Mouse (Mus musculus): ENCODE measurements around the gene Spef2.
A peak's percentile ranks its signal among the peaks of the same experiment; 100 is the strongest.
"Not testable (repeated sequence)": the region's sequence is repeated elsewhere in the genome, so short reads cannot be mapped to it uniquely, and the experiment has no call there.

Spef2 gene

DNA sequence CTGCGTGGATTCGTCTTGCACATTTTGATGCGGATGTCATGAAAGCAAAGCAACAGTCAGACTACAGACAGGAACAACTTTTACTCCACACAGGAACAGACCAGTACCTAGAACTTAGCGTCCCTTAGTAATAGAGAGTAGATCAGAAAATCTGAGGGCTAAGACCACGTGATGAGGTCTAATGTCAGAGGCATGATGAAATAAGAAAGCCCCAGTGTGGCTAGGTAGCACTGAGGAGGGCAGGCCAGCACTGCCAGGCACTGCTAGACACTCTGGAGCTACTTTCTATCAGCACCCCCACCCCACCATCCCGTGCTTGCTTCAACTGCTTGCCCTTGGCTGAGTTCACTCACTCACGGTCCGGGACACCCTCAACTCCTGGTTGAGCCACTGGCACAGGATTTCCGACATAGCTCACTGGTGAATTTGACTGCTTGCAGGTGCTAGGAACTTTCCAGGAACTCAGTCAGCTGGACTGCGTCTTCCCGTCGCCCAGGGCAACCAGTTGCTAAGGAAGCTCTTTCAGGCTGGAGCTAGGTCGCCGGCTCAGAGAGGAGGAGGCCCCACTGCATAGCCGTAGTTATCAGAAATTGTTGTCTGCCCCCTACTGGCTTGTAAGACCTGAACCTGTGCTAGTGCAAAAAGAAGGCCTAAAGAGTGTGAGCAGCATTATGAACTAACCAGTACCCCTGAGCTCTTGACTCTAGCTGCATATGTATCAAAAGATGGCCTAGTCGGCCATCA is at the start of gene Spef2:
Spef2 (minus strand) TSS at position 510 of the 744 bp plus-strand sequence.
- DNase-seq = peak; percentile 53

- no peak for DNase-seq
Measured at GRCm38 (mm10) chr15:9794131-9794530, 45.5 kb upstream of the Spef2 start.

DNA sequence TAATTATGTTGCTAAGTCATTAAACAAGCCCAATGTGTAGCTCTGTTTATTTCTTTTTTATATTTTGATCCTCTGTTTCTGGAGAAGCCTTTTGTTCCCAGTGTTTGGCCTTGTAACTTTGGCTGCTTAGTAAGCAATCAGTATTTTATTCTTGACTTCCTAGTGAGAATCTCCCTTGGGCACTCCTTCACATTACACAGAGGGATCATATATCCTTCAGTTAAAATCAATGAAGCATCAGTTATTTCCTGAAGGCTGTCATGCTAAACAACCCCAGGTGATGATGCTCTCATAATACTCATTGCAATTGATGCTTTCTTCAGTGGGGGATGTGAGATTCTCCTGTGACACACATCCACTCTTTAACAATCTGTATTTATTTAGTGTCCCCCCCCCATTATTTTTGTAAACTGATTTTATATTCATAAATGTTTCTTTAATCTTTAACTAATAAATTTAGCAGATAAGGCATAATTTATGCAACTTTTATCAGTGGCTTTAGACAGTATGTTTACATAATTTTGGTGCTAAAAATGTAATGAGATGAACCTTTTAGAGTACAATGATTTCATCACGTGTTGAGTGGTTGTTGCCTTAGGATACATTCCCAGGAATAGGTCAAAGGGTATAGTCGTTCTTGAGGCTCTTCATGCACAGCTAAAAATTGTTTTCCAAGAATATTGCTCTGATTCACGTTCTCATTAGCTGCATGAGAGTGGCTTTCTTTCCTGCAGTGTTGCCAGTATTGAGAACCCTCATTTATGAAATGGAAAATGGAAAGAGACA is 39.8 kb upstream of the Spef2 start:
- no peak for DNase-seq

DNA sequence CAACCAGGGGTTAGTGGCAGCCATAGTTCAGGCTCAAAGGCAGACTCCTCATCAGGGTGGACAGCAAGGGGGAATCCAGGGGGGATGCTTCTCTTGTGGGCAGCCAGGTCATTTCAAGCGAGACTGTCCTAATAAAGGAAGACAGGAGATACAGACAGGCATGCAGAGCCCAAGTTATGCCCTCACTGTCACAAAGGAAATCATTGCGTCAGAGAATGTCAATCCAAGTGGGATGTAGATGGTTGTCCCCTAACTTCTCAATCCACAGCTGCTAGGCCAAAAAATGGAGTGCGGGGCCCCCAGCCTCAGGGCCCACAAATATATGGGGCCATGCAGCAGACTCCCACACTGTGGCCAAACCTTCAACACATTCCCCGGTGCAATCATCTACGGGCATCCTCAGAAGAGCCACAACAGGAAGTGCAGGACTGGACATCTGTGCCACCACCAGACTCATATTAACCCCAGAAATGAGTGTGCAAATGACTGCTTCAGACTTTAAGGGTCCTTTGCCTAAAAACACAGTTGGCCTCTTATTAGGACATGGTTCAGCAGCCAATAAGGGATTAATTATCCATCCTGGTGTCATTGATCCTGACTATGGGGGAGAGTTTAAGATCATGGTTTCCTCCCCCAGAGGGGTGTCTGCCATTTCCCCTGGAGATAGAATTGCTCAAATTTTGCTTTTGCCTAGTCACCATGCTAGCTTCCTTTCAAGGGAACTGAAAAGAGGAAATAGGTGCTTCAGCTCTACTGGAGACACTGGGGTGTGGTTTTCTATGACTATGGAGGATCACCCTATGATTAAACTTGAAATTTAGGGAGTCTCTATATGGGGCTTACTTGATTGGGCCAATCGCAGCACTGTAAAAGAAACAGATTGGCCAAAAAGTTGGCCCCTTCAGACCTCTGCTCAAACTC is 25.8 kb upstream of the Spef2 start:
- DNase-seq = not testable (repeated sequence)

GRCm38 (mm10) chr15:9768184-9768918 is 19.7 kb upstream of the Spef2 start:
- DNase-seq = no peak

DNA sequence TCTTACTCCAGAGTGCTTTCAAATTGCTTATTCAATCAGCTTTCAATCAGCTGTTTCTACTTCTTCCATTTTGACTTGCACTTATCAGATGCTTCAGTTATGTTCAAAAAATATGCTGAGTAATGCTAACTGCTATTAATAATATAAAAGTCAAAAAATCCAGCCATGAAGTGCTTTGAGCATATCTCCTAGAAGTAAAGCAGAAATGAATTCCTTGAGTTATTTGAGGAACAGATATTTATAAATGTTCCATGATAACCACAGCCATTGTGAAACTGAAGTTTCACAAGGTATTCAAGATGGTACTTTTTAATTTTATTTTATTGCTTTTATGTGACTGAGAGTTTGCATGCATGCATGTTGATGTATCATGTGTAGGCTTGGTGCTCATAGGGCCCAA is 18.4 kb upstream of the Spef2 start:
- no peak for DNase-seq

DNA sequence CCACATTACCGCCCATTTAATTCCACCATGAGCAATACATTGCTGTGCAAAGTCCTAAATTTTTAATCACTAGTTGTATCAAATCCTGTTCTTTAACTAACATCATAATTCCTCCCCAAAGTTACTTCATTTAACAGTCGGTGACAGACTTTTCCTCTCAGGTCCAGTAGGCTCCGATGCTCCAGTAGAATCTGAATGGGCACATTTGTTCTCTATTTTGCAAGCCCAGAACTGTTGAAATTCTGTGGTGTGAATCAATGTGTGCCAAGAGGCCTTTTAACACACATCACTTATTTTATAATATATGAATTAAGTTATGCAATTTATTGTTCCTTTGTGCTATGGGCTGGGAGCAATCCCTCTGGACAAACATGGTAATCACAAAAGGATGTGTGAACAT is 2.3 kb upstream of the Spef2 start:
- DNase-seq = no peak

- no peak for DNase-seq
Measured at GRCm38 (mm10) chr15:9747410-9748104, 1.1 kb downstream of the Spef2 start.

- DNase-seq = no peak
Measured at GRCm38 (mm10) chr15:9742172-9742571, 6.5 kb downstream of the Spef2 start.

GRCm38 (mm10) chr15:9714574-9715458 is 33.9 kb downstream of the Spef2 start:
- DNase-seq = no peak

- DNase-seq = no peak
Measured at GRCm38 (mm10) chr15:9713707-9714106, 35.0 kb downstream of the Spef2 start.

DNA sequence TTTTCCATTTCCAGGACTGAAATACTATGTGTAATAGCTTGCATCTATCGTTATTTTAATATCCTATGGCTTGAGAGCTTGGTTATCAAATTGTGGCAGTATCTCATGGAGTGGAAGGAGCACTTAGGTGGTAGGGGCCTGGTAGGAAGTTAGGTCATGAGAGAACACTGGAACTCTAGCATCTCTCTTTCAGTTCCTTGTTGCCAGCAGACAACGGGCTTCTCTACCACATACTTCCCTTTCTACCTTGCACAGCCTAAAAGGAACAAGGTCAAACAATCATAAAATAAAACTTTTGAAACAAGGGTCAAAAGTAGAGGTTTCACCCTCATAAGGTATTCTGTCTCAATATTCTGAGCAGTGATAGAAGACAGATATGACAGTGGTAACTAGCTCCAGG is 38.3 kb downstream of the Spef2 start:
- no peak for DNase-seq

GRCm38 (mm10) chr15:9705830-9706450 is 42.7 kb downstream of the Spef2 start:
- no peak for DNase-seq

- DNase-seq = no peak
Measured at GRCm38 (mm10) chr15:9701845-9702244, 46.8 kb downstream of the Spef2 start.

- DNase-seq = no peak
Measured at GRCm38 (mm10) chr15:9691721-9692120, 56.9 kb downstream of the Spef2 start.

DNA sequence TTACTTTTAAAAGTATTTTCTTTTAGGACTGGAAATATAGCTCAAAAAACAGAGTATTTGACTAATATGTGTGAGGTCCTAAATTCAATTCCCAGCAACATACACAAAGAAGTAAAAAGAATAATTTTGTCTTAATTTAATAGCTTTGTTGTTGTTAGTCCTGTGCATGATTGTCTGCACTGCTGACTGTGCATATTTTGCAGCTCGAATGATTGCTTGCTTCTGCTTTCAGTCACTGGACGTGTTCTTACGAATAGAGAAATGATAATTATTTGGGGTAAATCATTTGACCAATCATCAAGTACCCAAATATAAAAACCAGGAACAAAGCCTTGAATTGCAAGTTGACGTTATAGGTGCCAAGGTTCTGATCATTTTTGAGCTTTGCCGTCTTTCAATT is 57.8 kb downstream of the Spef2 start:
- no peak for DNase-seq

- DNase-seq = no peak
Measured at GRCm38 (mm10) chr15:9690436-9690835, 58.2 kb downstream of the Spef2 start.

DNA sequence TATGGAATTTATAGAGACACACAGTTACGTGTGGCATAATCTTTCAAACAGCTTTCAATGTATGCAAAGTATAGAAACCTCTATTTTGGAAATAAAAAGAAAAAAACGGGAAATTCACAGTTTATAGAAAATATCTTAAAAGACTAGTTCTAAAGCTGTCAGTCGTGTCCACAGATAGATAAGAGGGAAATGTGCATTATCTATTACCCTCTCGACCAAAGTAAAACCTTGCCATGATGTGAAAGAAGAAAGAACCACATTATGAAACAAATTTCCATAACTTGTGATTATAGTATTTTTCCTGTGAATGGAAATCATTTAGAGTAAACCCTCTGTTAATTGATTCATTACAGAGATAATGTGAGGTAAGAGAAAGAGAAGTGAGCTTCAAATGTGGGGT is 65.2 kb downstream of the Spef2 start:
- DNase-seq = no peak

DNA sequence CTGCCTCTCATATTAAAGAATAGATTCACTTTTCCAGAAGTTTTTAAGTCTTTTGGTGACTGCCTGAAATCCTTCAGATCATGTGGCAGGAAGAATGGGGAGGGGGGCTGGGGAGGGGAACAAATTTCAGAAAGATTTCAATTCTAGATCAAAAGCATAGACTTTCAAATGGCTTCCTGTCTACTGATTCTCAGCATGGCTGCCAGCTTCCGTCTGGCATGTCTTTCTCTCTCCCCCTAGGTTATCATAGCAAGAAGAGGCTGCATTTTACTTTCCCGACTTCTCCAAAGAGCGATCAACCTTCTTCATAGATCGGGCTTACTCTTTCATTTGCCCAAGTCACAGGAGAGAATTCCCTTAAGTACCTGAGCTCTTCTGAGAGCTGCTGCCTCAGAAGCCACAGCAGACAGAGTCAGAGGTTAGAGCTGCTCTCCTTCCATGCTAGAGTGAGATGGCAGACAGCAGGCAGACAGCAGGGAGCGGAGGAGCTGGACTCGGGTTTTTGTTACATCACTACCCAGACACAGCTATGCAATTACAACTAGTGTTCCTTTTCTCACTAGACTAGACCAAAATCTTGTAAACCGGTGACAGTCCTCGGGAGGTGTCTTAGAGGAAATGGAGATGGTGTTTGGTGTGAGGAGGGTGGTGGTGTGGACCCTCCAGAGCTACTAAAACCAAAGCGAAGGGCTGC is 71.2 kb downstream of the Spef2 start:
- DNase-seq = no peak

DNA sequence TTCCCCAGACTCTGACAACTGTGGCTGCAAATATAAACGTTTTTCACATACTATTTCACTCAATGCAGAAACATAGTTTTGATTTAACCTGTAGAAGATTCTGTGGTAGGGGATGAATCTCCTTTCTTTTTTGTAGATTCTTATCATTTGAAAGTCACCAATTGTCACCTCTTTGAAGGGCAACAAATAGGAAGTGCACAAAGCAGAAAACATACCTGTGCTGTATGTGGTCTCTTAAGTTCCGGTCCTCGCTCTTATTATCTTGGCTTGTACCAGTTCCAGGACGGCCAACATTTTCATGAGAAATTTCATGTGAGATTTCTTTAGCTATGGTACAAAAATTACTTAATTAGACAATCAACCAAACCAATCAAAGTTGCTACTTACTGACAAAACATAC is 80.1 kb downstream of the Spef2 start:
- DNase-seq = no peak
